Mouse (Mus musculus): ENCODE results near the gene Kcnip4.

GRCm38 (mm10) chr5:48349309-48349708 lies 1175.4 kb downstream of the Kcnip4 start:
- TF ChIP-seq POLR2A (IDR thresholded peaks at IDR 0.05; ENCODE audit: control insufficient read depth, extremely low read depth, insufficient read depth, low read length, poor library complexity) = no peak
- no peak for TF ChIP-seq CTCF (IDR thresholded peaks at IDR 0.05; ENCODE audit: borderline replicate concordance, control insufficient read depth, extremely low read depth, insufficient read depth, low read length, poor library complexity)

All from thymus, adult 2 months (tissue).